Mouse (Mus musculus) forebrain, embryonic 12.5 days (tissue): ENCODE data around the gene Dusp9. TPM values are rescaled to one million over a fixed set of nuclear protein-coding genes. Genes with fewer than 3 reads are reported as not detected.

ENCODE experiments used
- ATAC-seq: fragments of 200-750 bp; cut with Nextera tagmentation; 2 replicates; pipeline ENCODE4 v1.8.0; 2017; ENCODE audit warnings: moderate TSS enrichment; ENCODE audit not compliant: low FRiP score
- H3K27ac ChIP-seq: fragments of 300-500 bp; sonication (generic); 2 replicates; pipeline ENCODE4 v1.5.1; 2016; ENCODE audit warnings: mild to moderate bottlenecking
- H3K27me3 ChIP-seq: fragments of 300-500 bp; sonication (generic); 2 replicates; pipeline ENCODE4 v1.6.1; 2016; ENCODE audit warnings: mild to moderate bottlenecking
- H3K36me3 ChIP-seq: fragments of 300-500 bp; sonication (generic); replicated peaks from 2 replicates; pipeline ENCODE4 v1.6.1; 2016; ENCODE audit warnings: mild to moderate bottlenecking
- H3K4me1 ChIP-seq: fragments of 300-500 bp; sonication (generic); 2 replicates; pipeline ENCODE4 v1.6.1; 2016
- H3K4me2 ChIP-seq: fragments of 300-500 bp; sonication (generic); 2 replicates; pipeline ENCODE4 v1.6.1; 2016; ENCODE audit warnings: mild to moderate bottlenecking, moderate library complexity
- H3K4me3 ChIP-seq: fragments of 300-500 bp; sonication (generic); replicated peaks from 2 replicates; pipeline ENCODE4 v1.5.1; 2016; ENCODE audit warnings: mild to moderate bottlenecking
- H3K9ac ChIP-seq: fragments of 300-500 bp; sonication (generic); 2 replicates; pipeline ENCODE4 v1.6.1; 2016; ENCODE audit warnings: mild to moderate bottlenecking
- H3K9me3 ChIP-seq: fragments of 300-500 bp; sonication (generic); 2 replicates; pipeline ENCODE4 v1.6.1; 2016
- WGBS: fragments of 180-500 bp; shearing (Covaris S2); methylation state at CpG from one replicate; pipeline ENCODE4 v1.1.7; 2016; 5-methylcytosine and 5-hydroxymethylcytosine counted together
- polyA plus RNA-seq: library from polyadenylated mRNA; unstranded; fragments of >200 nt; fragmentation: Nextera tagmentation; extraction: Ambion mirVana; gene quantifications from 2 replicates; pipeline ENCODE4 v1.2.1, GENCODE M21; 2016

Gene Dusp9
- polyA plus RNA-seq, 1 experiment from 2014 or later: 5.4 TPM

- no peaks in the 10 kb centered on the region for H3K9me3 ChIP-seq
- WGBS: 7% methylated on average over 41 of the region's 72 CpGs
- peaks cover 17% of the 10 kb centered on the region for H3K4me1 ChIP-seq
- no peaks in the 10 kb centered on the region for H3K27me3 ChIP-seq
- peak; percentile 78 for ATAC-seq
- peak within 1 kb of the TSS; percentile 63 for H3K4me2 ChIP-seq
- H3K27ac ChIP-seq: peak within 1 kb of the TSS; percentile 77
- peak within 1 kb of the TSS; percentile 63 for H3K4me3 ChIP-seq
- peaks cover 14% of the 10 kb centered on the region for H3K36me3 ChIP-seq
- peak within 1 kb of the TSS; percentile 79 for H3K9ac ChIP-seq
These were observed 33.8 kb downstream of the Dusp9 start, which contains the start of gene Slc6a8 for GRCm38 (mm10) chrX:73672879-73673618. TSS of gene Slc6a8 (plus strand) at chrX:73673150.

- Histone ChIP-seq H3K4me2 (peak overlapping the region; percentile 63), H3K4me1 (peaks cover 17% of the 10 kb centered on the region), H3K4me3 (peak overlapping the region; percentile 63), H3K27ac (peak overlapping the region; percentile 77; the same call in 1 of the 2 replicates), H3K36me3 (peaks cover 14% of the 10 kb centered on the region), H3K9me3 (no peaks in the 10 kb centered on the region), H3K27me3 (no peaks in the 10 kb centered on the region), H3K9ac (peak overlapping the region; percentile 79)
- peak; percentile 13; the same call in 1 of the 2 replicates for ATAC-seq
- WGBS: 22% methylated on average over 36 of the region's 42 CpGs
These were observed 34.4 kb downstream of the Dusp9 start for GRCm38 (mm10) chrX:73673619-73673967.

DNA sequence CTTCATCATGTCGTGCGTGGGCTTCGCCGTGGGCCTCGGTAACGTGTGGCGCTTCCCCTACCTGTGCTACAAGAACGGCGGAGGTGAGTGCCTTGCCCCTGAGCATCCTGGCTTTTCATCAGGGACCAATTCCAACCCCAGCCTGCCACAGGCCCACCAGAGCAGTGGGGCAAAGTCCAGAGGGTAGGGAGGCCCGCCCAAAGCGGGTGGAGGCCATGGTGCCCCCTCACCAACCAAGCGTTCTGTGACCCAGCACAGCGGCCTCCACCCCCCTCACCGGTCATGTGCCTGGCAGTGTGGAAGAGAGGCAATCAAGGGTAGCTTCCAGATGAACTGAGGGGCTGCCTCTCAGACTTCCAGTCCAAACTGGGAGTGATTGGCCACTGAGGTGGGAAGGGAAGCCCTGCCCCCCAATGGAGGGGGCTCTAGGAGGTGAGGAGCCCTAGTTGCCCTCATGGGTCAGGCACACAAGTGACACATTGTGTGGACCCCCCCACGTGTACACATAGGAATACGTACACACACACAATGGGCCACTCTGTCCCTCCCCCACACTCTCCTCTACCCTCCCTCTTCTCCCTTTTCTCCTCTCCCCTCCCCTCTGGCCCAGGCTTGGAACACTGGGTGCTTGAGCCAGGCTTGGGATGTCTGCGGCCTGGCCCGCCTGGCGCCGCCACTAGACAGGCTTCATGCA, 34.9 kb downstream of the Dusp9 start:
- Histone ChIP-seq H3K27ac (0 out of 2 replicates have a peak overlapping the region, but pooled peaks have one; percentile 46), H3K4me1 (peaks cover 17% of the 10 kb centered on the region), H3K4me2 (peak overlapping the region; percentile 63), H3K9ac (peak overlapping the region; percentile 79), H3K9me3 (no peaks in the 10 kb centered on the region), H3K4me3 (peak overlapping the region; percentile 63), H3K36me3 (peaks cover 16% of the 10 kb centered on the region), H3K27me3 (no peaks in the 10 kb centered on the region)
- peak; percentile 59 for ATAC-seq
- WGBS: 20% methylated on average over 20 of the region's 20 CpGs

GRCm38 (mm10) chrX:73675231-73675630, 36.0 kb downstream of the Dusp9 start:
- WGBS: 71% methylated on average over 2 of the region's 2 CpGs
- Histone ChIP-seq H3K4me1 (peaks cover 17% of the 10 kb centered on the region), H3K9me3 (no peaks in the 10 kb centered on the region), H3K27me3 (no peaks in the 10 kb centered on the region), H3K9ac (no peak overlapping the region), H3K27ac (no peak overlapping the region), H3K4me2 (peak overlapping the region; percentile 63), H3K4me3 (peak overlapping the region; percentile 63), H3K36me3 (peaks cover 28% of the 10 kb centered on the region)
- ATAC-seq: no peak

- H3K9me3 ChIP-seq: no peaks in the 10 kb centered on the region
- no peak overlapping the region for H3K4me2 ChIP-seq
- H3K27ac ChIP-seq: no peak overlapping the region
- no peak overlapping the region for H3K9ac ChIP-seq
- 97% methylated on average over 4 of the region's 4 CpGs for WGBS
- ATAC-seq: no peak
- H3K4me3 ChIP-seq: no peak overlapping the region
- H3K4me1 ChIP-seq: peaks cover 17% of the 10 kb centered on the region
- H3K27me3 ChIP-seq: no peaks in the 10 kb centered on the region
- H3K36me3 ChIP-seq: peaks cover 40% of the 10 kb centered on the region
These were observed 37.4 kb downstream of the Dusp9 start for GRCm38 (mm10) chrX:73676668-73677067.

DNA sequence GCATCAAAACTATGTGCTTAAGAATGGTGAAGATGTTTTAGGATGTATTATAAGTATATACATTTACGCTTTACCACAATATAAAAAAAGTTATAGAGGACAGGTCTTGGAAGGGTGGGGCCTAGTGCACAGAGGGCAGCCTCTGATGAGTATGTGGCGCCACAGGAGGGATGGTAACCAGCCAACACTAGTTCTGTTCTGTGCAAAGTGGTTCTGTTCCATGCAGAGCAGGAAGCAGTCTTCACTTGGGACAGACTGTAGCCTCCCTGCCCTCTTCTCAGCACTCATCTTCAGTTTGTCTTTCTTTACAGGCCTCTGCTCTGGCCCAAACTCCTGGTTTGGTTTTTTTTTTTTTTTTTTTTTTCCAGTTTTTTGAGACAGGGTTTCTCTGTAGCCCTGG, 44.9 kb downstream of the Dusp9 start:
- H3K27ac ChIP-seq: no peak overlapping the region
- H3K36me3 ChIP-seq: peaks cover 43% of the 10 kb centered on the region
- H3K27me3 ChIP-seq: no peaks in the 10 kb centered on the region
- no peak overlapping the region for H3K4me3 ChIP-seq
- H3K9me3 ChIP-seq: no peaks in the 10 kb centered on the region
- H3K9ac ChIP-seq: no peak overlapping the region
- ATAC-seq: no peak
- whole genome bisulfite sequencing: 90% methylated on average over 2 of the region's 2 CpGs
- H3K4me1 ChIP-seq: no peaks in the 10 kb centered on the region
- no peak overlapping the region for H3K4me2 ChIP-seq

- H3K9ac ChIP-seq: no peak overlapping the region
- H3K27ac ChIP-seq: no peak overlapping the region
- no peak overlapping the region for H3K4me3 ChIP-seq
- H3K36me3 ChIP-seq: peaks cover 35% of the 10 kb centered on the region
- H3K4me2 ChIP-seq: no peak overlapping the region
- no peaks in the 10 kb centered on the region for H3K4me1 ChIP-seq
- no peaks in the 10 kb centered on the region for H3K27me3 ChIP-seq
- no peak for ATAC-seq
- no peaks in the 10 kb centered on the region for H3K9me3 ChIP-seq
These were observed 45.8 kb downstream of the Dusp9 start for GRCm38 (mm10) chrX:73684978-73685377.

DNA sequence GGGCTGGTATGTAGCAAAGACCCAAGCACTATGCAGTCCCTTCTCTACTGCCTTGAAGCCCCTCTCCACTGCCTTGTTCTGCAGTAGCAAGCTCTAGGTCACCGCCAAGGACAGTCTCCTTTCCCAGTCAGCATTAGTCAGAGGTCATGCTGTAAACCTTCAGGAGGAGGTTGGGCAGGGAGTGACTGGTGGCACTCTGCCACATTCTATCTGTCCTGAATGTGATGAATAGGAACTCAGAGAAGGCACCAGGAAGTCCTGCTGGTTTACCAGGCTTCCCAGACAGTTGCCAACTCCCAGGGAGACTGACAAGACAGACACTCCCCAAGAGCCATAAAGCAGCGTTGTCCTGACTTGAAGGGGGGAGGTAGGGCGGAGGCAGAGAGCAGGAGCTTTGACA, 46.4 kb downstream of the Dusp9 start:
- Histone ChIP-seq H3K27ac (no peak overlapping the region), H3K4me2 (no peak overlapping the region), H3K4me3 (no peak overlapping the region), H3K9ac (no peak overlapping the region), H3K9me3 (no peaks in the 10 kb centered on the region), H3K36me3 (peaks cover 30% of the 10 kb centered on the region), H3K27me3 (no peaks in the 10 kb centered on the region), H3K4me1 (no peaks in the 10 kb centered on the region)
- 87% methylated on average over 3 of the region's 3 CpGs for WGBS
- no peak for ATAC-seq

GRCm38 (mm10) chrX:73690917-73691629, 51.9 kb downstream of the Dusp9 start:
- WGBS: 81% methylated on average over 5 of the region's 5 CpGs
- Histone ChIP-seq H3K27ac (no peak overlapping the region), H3K9me3 (no peaks in the 10 kb centered on the region), H3K9ac (no peak overlapping the region), H3K36me3 (peaks cover 11% of the 10 kb centered on the region), H3K4me2 (no peak overlapping the region), H3K4me1 (no peaks in the 10 kb centered on the region), H3K27me3 (no peaks in the 10 kb centered on the region), H3K4me3 (no peak overlapping the region)
- ATAC-seq: no peak

Other genes starting within 250 kb of the Dusp9 start
- not detected in 2 replicates for gene Gm18336, start 240.7 kb upstream of the Dusp9 start, polyA plus RNA-seq
- gene Zfp92, start 228.3 kb upstream of the Dusp9 start, polyA plus RNA-seq: 0.17 and 0.22 TPM in 2 replicates
- gene Trex2, start 204.1 kb upstream of the Dusp9 start, polyA plus RNA-seq: not detected in 2 replicates
- 68.2 and 72.9 TPM in 2 replicates for gene Haus7, start 180.4 kb upstream of the Dusp9 start, polyA plus RNA-seq
- 21.4 and 21.5 TPM in 2 replicates for gene Bgn, start 155.8 kb upstream of the Dusp9 start, polyA plus RNA-seq
- gene Atp2b3, start 136.3 kb upstream of the Dusp9 start, polyA plus RNA-seq: 0.74 and 0.78 TPM in 2 replicates
- 31.2 and 32.1 TPM in 2 replicates for gene Pnck, start 20.7 kb downstream of the Dusp9 start, polyA plus RNA-seq
- gene Slc6a8, start 33.7 kb downstream of the Dusp9 start, polyA plus RNA-seq: 7.5 and 8.0 TPM in 2 replicates
- gene Bcap31, start 76.8 kb downstream of the Dusp9 start, polyA plus RNA-seq: 105 and 117 TPM in 2 replicates
- gene Abcd1, start 77.2 kb downstream of the Dusp9 start, polyA plus RNA-seq: 9.2 and 10.4 TPM in 2 replicates
- 0.08 and 0.19 TPM in 2 replicates for gene Plxnb3, start 117.7 kb downstream of the Dusp9 start, polyA plus RNA-seq
- gene Srpk3, start 135.0 kb downstream of the Dusp9 start, polyA plus RNA-seq: 0.95 and 1.3 TPM in 2 replicates
- 163 and 164 TPM in 2 replicates for gene Idh3g, start 147.5 kb downstream of the Dusp9 start, polyA plus RNA-seq
- 106 and 117 TPM in 2 replicates for gene Ssr4, start 147.6 kb downstream of the Dusp9 start, polyA plus RNA-seq
- 2.3 and 2.6 TPM in 2 replicates for gene Pdzd4, start 185.6 kb downstream of the Dusp9 start, polyA plus RNA-seq